Mouse (Mus musculus): Measurements from ENCODE around the gene Tsga10ip.
"Not testable (repeated sequence)": the region's sequence is repeated elsewhere in the genome, so short reads cannot be mapped to it uniquely, and the experiment has no call there.

The Tsga10ip gene

DNA sequence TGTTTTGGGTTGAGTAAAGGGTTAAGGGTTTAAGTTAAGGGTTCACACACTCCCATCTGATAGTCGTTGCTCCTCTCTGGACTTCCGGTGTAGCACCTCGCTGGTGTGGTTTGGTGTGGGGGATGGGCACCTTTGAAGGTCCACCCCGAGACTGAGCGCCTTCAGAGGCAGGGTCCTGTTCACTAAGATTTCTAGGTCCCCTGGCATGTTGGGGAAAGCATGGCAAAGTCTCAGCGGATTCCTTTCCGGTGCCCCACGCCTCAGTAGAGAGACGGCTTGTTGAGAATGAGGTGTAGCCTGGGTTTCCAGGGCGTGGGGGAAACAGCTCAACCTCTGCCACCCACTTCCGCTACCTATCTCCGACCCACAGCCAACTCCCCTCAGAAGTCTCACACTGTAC lies 12.7 kb downstream of the Tsga10ip start:
- no peak for DNase-seq (ENCODE audit: low spot score)

DNA sequence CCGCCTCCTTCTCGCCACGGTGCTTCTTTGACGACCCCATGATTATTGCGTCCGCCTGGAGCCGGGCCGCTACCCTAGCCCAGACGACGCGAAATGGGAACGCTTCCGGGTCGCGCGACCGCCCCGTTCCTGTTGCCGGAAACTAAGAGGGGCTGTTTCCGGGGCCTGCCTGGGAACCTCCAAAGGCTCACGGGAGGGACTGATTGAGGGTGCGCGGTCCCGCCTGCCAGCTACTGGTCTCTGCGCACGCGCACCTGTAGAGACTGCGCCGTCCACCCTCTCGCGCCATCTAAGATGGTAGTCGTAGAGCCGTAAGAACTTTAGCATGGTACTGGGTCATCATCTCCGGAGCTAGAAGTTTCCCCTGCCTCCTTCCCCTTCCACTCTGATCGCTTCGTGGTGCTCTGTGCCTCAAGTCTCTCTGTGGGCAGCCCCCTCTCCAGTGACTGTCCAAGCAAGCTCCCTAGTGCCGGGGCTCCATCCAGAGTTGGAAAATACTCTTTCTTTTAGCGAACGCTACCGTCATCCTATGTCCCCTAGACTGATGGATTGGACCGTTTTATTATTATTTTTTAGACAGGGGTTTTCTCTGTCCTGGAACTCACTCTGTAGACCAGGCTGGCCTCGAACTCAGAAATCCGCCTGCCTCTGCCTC lies 13.6 kb downstream of the Tsga10ip start, which contains the start of gene Sart1:
TSS of gene Sart1 (minus strand) at position 116 of the 655 bp plus-strand sequence.
- DNase-seq (ENCODE audit: low spot score): peak; percentile 97

GRCm38 (mm10) chr19:5388011-5388441 lies 14.3 kb downstream of the Tsga10ip start:
- DNase-seq (ENCODE audit: low spot score): peak; percentile 37

DNA sequence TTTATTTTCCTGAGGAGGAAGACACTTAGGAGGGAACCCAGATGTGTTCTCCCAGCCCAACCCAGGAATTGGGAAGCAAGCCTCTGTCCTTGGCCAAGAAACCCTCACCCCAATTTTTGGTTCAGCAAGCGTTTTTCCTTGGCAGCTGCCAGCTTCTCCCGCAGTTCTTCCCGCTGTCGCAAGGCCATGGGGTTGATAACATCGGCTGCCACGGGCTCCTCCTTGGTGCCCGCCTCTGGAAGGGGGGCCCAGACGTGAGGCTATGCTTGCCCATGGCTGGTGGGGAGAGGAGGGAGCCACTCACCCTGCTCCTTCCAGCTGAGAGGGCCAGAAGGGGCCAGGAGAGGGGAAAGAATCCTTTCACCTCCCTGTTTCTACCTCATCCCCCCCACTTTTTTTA lies 17.6 kb downstream of the Tsga10ip start:
- DNase-seq (ENCODE audit: low spot score): no peak

- DNase-seq (ENCODE audit: low spot score): no peak
These were observed 19.0 kb downstream of the Tsga10ip start for GRCm38 (mm10) chr19:5383326-5383725.

GRCm38 (mm10) chr19:5377446-5377845 lies 24.9 kb downstream of the Tsga10ip start:
- DNase-seq (ENCODE audit: low spot score): no peak

GRCm38 (mm10) chr19:5374748-5375147 lies 27.6 kb downstream of the Tsga10ip start:
- no peak for DNase-seq (ENCODE audit: low spot score)

GRCm38 (mm10) chr19:5374177-5374576 lies 28.1 kb downstream of the Tsga10ip start:
- DNase-seq (ENCODE audit: low spot score): no peak

DNA sequence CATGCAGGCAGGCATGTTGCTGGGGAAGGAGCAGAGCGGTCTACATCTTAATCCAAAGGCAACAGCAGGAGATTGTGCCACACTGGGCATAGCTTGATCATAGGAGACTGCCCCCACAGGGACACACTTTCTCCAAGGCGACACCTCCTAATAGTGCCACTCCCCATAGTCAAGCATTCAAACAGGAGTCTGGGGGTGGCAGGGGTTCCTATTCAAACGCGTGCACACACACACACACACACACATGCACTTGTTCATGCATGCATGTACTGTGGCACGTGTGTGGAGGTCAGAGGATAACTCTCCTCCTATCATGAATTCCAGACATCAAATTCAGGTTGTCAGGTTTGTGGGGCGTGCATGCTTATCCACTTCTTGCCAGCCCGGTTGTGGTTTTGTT lies 29.6 kb downstream of the Tsga10ip start:
- no peak for DNase-seq (ENCODE audit: low spot score)

- no peak for DNase-seq (ENCODE audit: low spot score)
These were observed 31.4 kb downstream of the Tsga10ip start for GRCm38 (mm10) chr19:5370932-5371331.

- peak; percentile 45 for DNase-seq (ENCODE audit: low spot score)
These were observed 34.9 kb downstream of the Tsga10ip start for GRCm38 (mm10) chr19:5367455-5367854.

DNA sequence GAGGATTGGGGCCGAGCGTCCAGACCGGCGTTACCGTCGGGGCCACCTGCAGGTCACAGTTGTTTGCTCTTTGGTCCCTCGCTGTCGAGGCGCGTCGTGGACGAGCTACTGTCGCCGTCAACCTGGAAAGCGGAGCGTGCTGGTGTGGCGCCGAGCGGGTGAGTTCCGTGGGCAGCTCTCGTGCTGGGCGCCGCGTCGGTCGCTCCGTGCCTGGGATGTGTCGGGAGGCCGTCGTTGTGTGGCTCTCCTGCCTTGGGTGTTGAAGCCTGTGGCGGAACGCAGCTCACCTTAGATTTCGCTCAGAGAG lies 35.3 kb downstream of the Tsga10ip start, which contains the start of gene Banf1:
TSS of gene Banf1 (minus strand) at position 116 of the 307 bp plus-strand sequence.
- no peak for DNase-seq (ENCODE audit: low spot score)

DNA sequence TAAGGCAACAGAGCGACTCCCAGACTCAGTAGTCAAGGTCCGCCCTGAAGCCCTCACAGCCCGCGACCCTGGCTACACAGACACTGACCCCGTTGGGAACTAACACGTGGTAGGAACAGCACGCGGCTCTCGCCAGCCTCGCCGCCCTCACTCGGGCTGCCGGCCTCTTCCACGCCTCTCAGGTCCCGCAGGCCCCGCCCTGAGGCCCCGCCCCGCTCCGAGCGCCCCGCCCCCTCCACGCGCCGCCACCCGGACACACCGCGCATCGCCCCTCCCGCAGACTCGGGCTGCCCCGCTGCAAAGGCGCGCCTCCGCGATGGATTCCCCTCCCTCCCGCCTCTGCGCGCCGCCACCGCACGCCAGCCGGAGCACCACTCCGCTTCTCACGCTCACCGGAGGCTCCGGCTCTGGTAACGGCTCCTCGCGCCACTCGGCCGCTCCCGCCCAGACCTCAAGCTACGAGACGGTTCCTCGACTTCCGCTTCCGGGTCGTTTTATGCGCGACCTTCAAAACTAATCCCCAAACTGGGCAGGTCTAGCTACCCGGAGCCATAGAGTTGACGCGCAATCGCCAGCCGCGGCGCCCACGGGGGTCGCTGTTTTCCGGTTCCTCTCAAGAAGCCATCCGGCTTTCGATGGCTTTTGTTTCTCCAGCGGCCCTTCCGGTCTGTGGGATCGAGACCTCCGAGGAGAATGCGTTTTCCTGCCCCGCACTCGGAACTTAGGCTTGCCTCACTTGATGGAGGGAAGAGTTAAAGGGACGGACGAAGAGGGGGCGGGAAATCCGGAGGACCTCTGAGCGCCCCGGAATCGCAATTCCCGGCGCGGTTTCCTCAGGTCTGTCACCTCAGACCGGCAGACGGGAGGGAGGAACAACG lies 35.9 kb downstream of the Tsga10ip start, which contains the start of gene Eif1ad:
TSS of gene Eif1ad (plus strand) at position 567 of the 878 bp plus-strand sequence.
- DNase-seq (ENCODE audit: low spot score): peak; percentile 99

GRCm38 (mm10) chr19:5365751-5366150 lies 36.6 kb downstream of the Tsga10ip start:
- no peak for DNase-seq (ENCODE audit: low spot score)

DNA sequence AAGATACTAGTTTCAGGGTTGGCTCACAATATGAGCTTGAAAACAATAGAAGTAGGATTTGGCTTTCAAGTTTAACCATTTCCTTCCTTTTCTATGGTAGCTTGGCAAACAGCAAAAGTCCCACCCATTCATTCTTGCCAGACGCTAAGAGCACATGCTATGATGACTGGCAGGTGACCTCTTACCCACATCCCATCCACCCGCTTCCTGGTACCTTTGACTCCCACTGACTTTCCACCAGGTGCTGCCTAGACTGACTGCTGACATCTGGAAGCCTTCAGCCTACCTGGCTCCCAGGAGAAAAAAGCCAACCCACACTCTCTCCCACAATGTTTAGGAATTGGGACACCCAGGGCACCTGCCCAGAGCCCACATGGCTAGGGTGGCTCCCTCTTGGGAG lies 38.2 kb downstream of the Tsga10ip start:
- DNase-seq (ENCODE audit: low spot score): no peak

- no peak for DNase-seq (ENCODE audit: low spot score)
These were observed 40.1 kb downstream of the Tsga10ip start for GRCm38 (mm10) chr19:5362186-5362585.

DNA sequence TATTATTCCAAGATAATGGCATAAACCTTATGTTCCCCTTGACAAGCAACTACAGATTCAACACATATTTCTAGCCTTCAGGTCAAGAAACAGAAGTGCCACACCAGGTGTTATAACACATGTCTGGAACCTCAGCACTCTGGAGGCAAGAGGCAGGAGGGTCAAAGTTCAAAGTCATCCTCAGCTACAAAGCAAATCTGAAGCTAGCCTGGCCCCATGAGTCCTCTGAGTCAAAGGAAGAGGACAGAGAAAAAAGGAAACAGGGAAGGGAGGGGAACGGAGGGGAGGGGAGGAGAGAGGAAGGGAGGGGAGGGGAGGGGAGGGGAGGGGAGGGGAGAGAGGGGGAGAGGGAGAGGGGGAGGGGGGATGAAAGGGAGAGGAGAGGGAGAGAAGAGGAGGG lies 46.2 kb downstream of the Tsga10ip start:
- no peak for DNase-seq (ENCODE audit: low spot score)

- no peak for DNase-seq (ENCODE audit: low spot score)
These were observed 48.7 kb downstream of the Tsga10ip start for GRCm38 (mm10) chr19:5353609-5354008.

- DNase-seq (ENCODE audit: low spot score): not testable (repeated sequence)
These were observed 52.8 kb downstream of the Tsga10ip start, which contains the start of gene Cst6 for GRCm38 (mm10) chr19:5349502-5349873. Cst6 (minus strand) TSS chr19:5349574.

GRCm38 (mm10) chr19:5348526-5349501 lies 53.5 kb downstream of the Tsga10ip start:
- peak; percentile 28 for DNase-seq (ENCODE audit: low spot score)

- no peak for DNase-seq (ENCODE audit: low spot score)
These were observed 54.3 kb downstream of the Tsga10ip start for GRCm38 (mm10) chr19:5348064-5348463.

Data from adipocyte (in vitro differentiated cells).